Mouse (Mus musculus) CH12.LX (cell line): ENCODE measurements at regions not wholly inside any gene's neighbourhood (a gene's known extent, or its start where the extent isn't known, plus 50 kb on each side); places are given as distances from the start of the nearest gene placed in this dataset.

ENCODE experiments used
- CHD2 ChIP-seq: IDR thresholded peaks from 2 replicates; pipeline ENCODE4 v1.6.1; 2011; ENCODE audit warnings: low read length, improper control_type of control experiment
- CTCF ChIP-seq, 2 experiments: IDR thresholded peaks in 1 of 2; conservative IDR thresholded peaks in 1 of 2; 2 replicates each; pipeline ENCODE4 v1.5.1; 2011 to 2012; ENCODE audit warnings: low read depth in 2 of 2, low read length in 2 of 2, improper control_type of control experiment in 1 of 2, inconsistent platforms in 1 of 2, mild to moderate bottlenecking in 1 of 2, moderate library complexity in 1 of 2
- MAFK ChIP-seq: IDR thresholded peaks from 2 replicates; pipeline ENCODE4 v1.6.1; 2011; ENCODE audit warnings: low read length, improper control_type of control experiment; ENCODE audit not compliant: insufficient replicate concordance
- MEF2A ChIP-seq: IDR thresholded peaks from 2 replicates; pipeline ENCODE4 v1.6.1; 2014; ENCODE audit warnings: low read depth, mild to moderate bottlenecking, inconsistent platforms, low read length, improper control_type of control experiment, borderline replicate concordance
- NELFE ChIP-seq: IDR thresholded peaks from 2 replicates; pipeline ENCODE4 v1.6.1; 2011; ENCODE audit warnings: low read depth, low read length, improper control_type of control experiment
- POLR2A ChIP-seq: IDR thresholded peaks from 2 replicates; pipeline ENCODE4 v1.6.1; 2011; ENCODE audit warnings: low read depth, mild to moderate bottlenecking, improper control_type of control experiment, low read length
- RCOR1 ChIP-seq: conservative IDR thresholded peaks from 2 replicates; pipeline ENCODE4 v1.6.1; 2012; ENCODE audit warnings: low read depth, mild to moderate bottlenecking, inconsistent platforms, low read length, improper control_type of control experiment

- TF ChIP-seq CTCF (conservative IDR thresholded peaks at IDR 0.05 in 1 of 2, IDR thresholded peaks at IDR 0.05 in 1 of 2; ENCODE audit: low read depth in 2 of 2, low read length in 2 of 2) (no peak), MEF2A (no peak), RCOR1 (no peak), NELFE (no peak), MAFK (no peak), CHD2 (no peak), POLR2A (no peak)
Observed at GRCm38 (mm10) chr4:9055876-9056275, 817.0 kb upstream of the Car8 start.
